Mouse (Mus musculus): ENCODE measurements around the gene Hist2h3b. TPM values are rescaled to one million over a fixed set of nuclear protein-coding genes. Genes with fewer than 3 reads are reported as not detected.
A peak's percentile ranks its signal among the peaks of the same experiment; 100 is the strongest.
"Not testable (repeated sequence)": the region's sequence is repeated elsewhere in the genome, so short reads cannot be mapped to it uniquely, and the experiment has no call there.

Gene Hist2h3b
- polyA plus RNA-seq (2012; ENCODE audit: insufficient read depth, insufficient read length, missing spikeins): not detected in 2 replicates

GRCm38 (mm10) chr3:96268051-96268775, at the start of gene Hist2h3b:
Hist2h3b (plus strand) TSS chr3:96268654.
- peak within 1 kb of the TSS; percentile 51 for H3K4me3 ChIP-seq (ENCODE audit: insufficient read depth, low read depth, low read length)
- H3K4me1 ChIP-seq (ENCODE audit: control insufficient read depth, insufficient read depth, insufficient read length, low read length): peaks cover 5% of the 10 kb centered on the region; the same call in 1 of the 2 replicates
- peak within 1 kb of the TSS; percentile 72 for H3K27ac ChIP-seq (replicated peaks; ENCODE audit: low read depth, low read length)

GRCm38 (mm10) chr3:96219191-96219641, 49.2 kb upstream of the Hist2h3b start:
- Histone ChIP-seq H3K27ac (replicated peaks; ENCODE audit: low read depth, low read length) (peak overlapping the region; percentile 89), H3K4me3 (ENCODE audit: insufficient read depth, low read depth, low read length) (peak overlapping the region; percentile 85), H3K4me1 (ENCODE audit: control insufficient read depth, insufficient read depth, insufficient read length, low read length) (peaks cover 6% of the 10 kb centered on the region)

GRCm38 (mm10) chr3:96219661-96220130, 48.8 kb upstream of the Hist2h3b start, which contains the start of the genes Bola1 and Hist2h2ab:
Bola1 (minus strand) TSS chr3:96219709.
Hist2h2ab (plus strand) TSS chr3:96219865.
- Histone ChIP-seq H3K4me1 (ENCODE audit: control insufficient read depth, insufficient read depth, insufficient read length, low read length) (peaks cover 6% of the 10 kb centered on the region), H3K4me3 (ENCODE audit: insufficient read depth, low read depth, low read length) (peak within 1 kb of the TSS; percentile 85), H3K27ac (replicated peaks; ENCODE audit: low read depth, low read length) (peak within 1 kb of the TSS; percentile 89)

GRCm38 (mm10) chr3:96220131-96220764, 48.2 kb upstream of the Hist2h3b start:
- Histone ChIP-seq H3K4me3 (ENCODE audit: insufficient read depth, low read depth, low read length) (peak overlapping the region; percentile 85), H3K27ac (replicated peaks; ENCODE audit: low read depth, low read length) (peak overlapping the region; percentile 87)
- not testable (repeated sequence) for H3K4me1 ChIP-seq (ENCODE audit: control insufficient read depth, insufficient read depth, insufficient read length, low read length)

- Histone ChIP-seq H3K4me3 (ENCODE audit: insufficient read depth, low read depth, low read length) (peak within 1 kb of the TSS; percentile 85), H3K4me1 (ENCODE audit: control insufficient read depth, insufficient read depth, insufficient read length, low read length) (peaks cover 6% of the 10 kb centered on the region), H3K27ac (replicated peaks; ENCODE audit: low read depth, low read length) (peak within 1 kb of the TSS; percentile 87)
These were observed 47.5 kb upstream of the Hist2h3b start, which contains the start of the genes Hist2h2ac and Hist2h2be for GRCm38 (mm10) chr3:96220765-96221639. Hist2h2ac (minus strand) TSS chr3:96220880. Hist2h2be (plus strand) TSS chr3:96221119.

GRCm38 (mm10) chr3:96221640-96222038, 46.8 kb upstream of the Hist2h3b start:
- Histone ChIP-seq H3K4me1 (ENCODE audit: control insufficient read depth, insufficient read depth, insufficient read length, low read length) (peaks cover 6% of the 10 kb centered on the region), H3K4me3 (ENCODE audit: insufficient read depth, low read depth, low read length) (peak overlapping the region; percentile 69), H3K27ac (replicated peaks; ENCODE audit: low read depth, low read length) (peak overlapping the region; percentile 83)

GRCm38 (mm10) chr3:96222774-96223173, 45.7 kb upstream of the Hist2h3b start:
- Histone ChIP-seq H3K27ac (replicated peaks; ENCODE audit: low read depth, low read length) (no peak overlapping the region), H3K4me3 (ENCODE audit: insufficient read depth, low read depth, low read length) (no peak overlapping the region)

GRCm38 (mm10) chr3:96225421-96225820, 43.0 kb upstream of the Hist2h3b start:
- Histone ChIP-seq H3K27ac (replicated peaks; ENCODE audit: low read depth, low read length) (no peak overlapping the region), H3K4me3 (ENCODE audit: insufficient read depth, low read depth, low read length) (no peak overlapping the region), H3K4me1 (ENCODE audit: control insufficient read depth, insufficient read depth, insufficient read length, low read length) (peaks cover 6% of the 10 kb centered on the region)

More at GRCm38 (mm10) chr3:96222774-96223173, 45.7 kb upstream of the Hist2h3b start:
- peaks cover 6% of the 10 kb centered on the region for H3K4me1 ChIP-seq (ENCODE audit: control insufficient read depth, insufficient read depth, insufficient read length, low read length)

- peaks cover 2% of the 10 kb centered on the region; the same call in 1 of the 2 replicates for H3K4me1 ChIP-seq (ENCODE audit: control insufficient read depth, insufficient read depth, insufficient read length, low read length)
- H3K4me3 ChIP-seq (ENCODE audit: insufficient read depth, low read depth, low read length): no peak overlapping the region
- peak overlapping the region; percentile 35; the same call in 1 of the 2 replicates for H3K27ac ChIP-seq (replicated peaks; ENCODE audit: low read depth, low read length)
These were observed 41.5 kb upstream of the Hist2h3b start for GRCm38 (mm10) chr3:96226695-96227648.

GRCm38 (mm10) chr3:96228828-96229227, 39.6 kb upstream of the Hist2h3b start:
- Histone ChIP-seq H3K4me3 (ENCODE audit: insufficient read depth, low read depth, low read length) (no peak overlapping the region), H3K4me1 (ENCODE audit: control insufficient read depth, insufficient read depth, insufficient read length, low read length) (no peaks in the 10 kb centered on the region), H3K27ac (replicated peaks; ENCODE audit: low read depth, low read length) (no peak overlapping the region)

GRCm38 (mm10) chr3:96230404-96230803, 38.0 kb upstream of the Hist2h3b start:
- H3K4me1 ChIP-seq (ENCODE audit: control insufficient read depth, insufficient read depth, insufficient read length, low read length): no peaks in the 10 kb centered on the region
- H3K27ac ChIP-seq (replicated peaks; ENCODE audit: low read depth, low read length): no peak overlapping the region
- no peak overlapping the region for H3K4me3 ChIP-seq (ENCODE audit: insufficient read depth, low read depth, low read length)

- H3K4me3 ChIP-seq (ENCODE audit: insufficient read depth, low read depth, low read length): no peak overlapping the region
- no peaks in the 10 kb centered on the region for H3K4me1 ChIP-seq (ENCODE audit: control insufficient read depth, insufficient read depth, insufficient read length, low read length)
- no peak overlapping the region for H3K27ac ChIP-seq (replicated peaks; ENCODE audit: low read depth, low read length)
These were observed 37.3 kb upstream of the Hist2h3b start for GRCm38 (mm10) chr3:96230910-96231757.

GRCm38 (mm10) chr3:96231758-96232120, 36.7 kb upstream of the Hist2h3b start:
- no peak overlapping the region for H3K27ac ChIP-seq (replicated peaks; ENCODE audit: low read depth, low read length)
- no peak overlapping the region for H3K4me3 ChIP-seq (ENCODE audit: insufficient read depth, low read depth, low read length)
- no peaks in the 10 kb centered on the region for H3K4me1 ChIP-seq (ENCODE audit: control insufficient read depth, insufficient read depth, insufficient read length, low read length)

Measured in brown adipose tissue, adult 24 weeks (tissue).